Mouse (Mus musculus) liver, embryonic 12.5 days (tissue): ENCODE measurements around the gene Sult2b1. TPM values are rescaled to one million over a fixed set of nuclear protein-coding genes. Genes with fewer than 3 reads are reported as not detected.
A peak's percentile ranks its signal among the peaks of the same experiment; 100 is the strongest.

Experiments
- ATAC-seq: fragments of 200-750 bp; cut with Nextera tagmentation; 2 replicates; pipeline ENCODE4 v1.8.0; 2017; ENCODE audit warnings: moderate number of reproducible peaks, mild to moderate bottlenecking, moderate library complexity
- H3K27ac ChIP-seq: fragments of 300-500 bp; sonication (generic); 2 replicates; pipeline ENCODE4 v1.5.1; 2016; ENCODE audit warnings: mild to moderate bottlenecking
- H3K27me3 ChIP-seq: fragments of 300-500 bp; sonication (generic); replicated peaks from 2 replicates; pipeline ENCODE4 v1.6.1; 2016; ENCODE audit warnings: mild to moderate bottlenecking, moderate library complexity
- H3K36me3 ChIP-seq: fragments of 300-500 bp; sonication (generic); 2 replicates; pipeline ENCODE4 v1.6.1; 2016; ENCODE audit warnings: mild to moderate bottlenecking, moderate library complexity
- H3K4me1 ChIP-seq: fragments of 300-500 bp; sonication (generic); 2 replicates; pipeline ENCODE4 v1.6.1; 2016
- H3K4me2 ChIP-seq: fragments of 300-500 bp; sonication (generic); 2 replicates; pipeline ENCODE4 v1.6.1; 2016; ENCODE audit warnings: mild to moderate bottlenecking, moderate library complexity
- H3K4me3 ChIP-seq: fragments of 300-500 bp; sonication (generic); 2 replicates; pipeline ENCODE4 v1.5.1; 2016; ENCODE audit warnings: mild to moderate bottlenecking, moderate library complexity
- H3K9ac ChIP-seq: fragments of 300-500 bp; sonication (generic); 2 replicates; pipeline ENCODE4 v1.6.1; 2016; ENCODE audit warnings: mild to moderate bottlenecking, moderate library complexity
- H3K9me3 ChIP-seq: fragments of 300-500 bp; sonication (generic); replicated peaks from 2 replicates; pipeline ENCODE4 v1.6.1; 2016; ENCODE audit warnings: mild to moderate bottlenecking, moderate library complexity
- WGBS: fragments of 180-500 bp; shearing (Covaris S2); methylation state at CpG from one replicate; pipeline ENCODE4 v1.1.7; 2016; ENCODE audit not compliant: insufficient replicate concordance; 5-methylcytosine and 5-hydroxymethylcytosine counted together
- polyA plus RNA-seq: library from polyadenylated mRNA; unstranded; fragments of >200 nt; fragmentation: Nextera tagmentation; extraction: Ambion mirVana; gene quantifications from 2 replicates; pipeline ENCODE4 v1.2.1, GENCODE M21; 2016

Sult2b1 gene
- polyA plus RNA-seq, 1 experiment from 2014 or later = 0.81 TPM

DNA sequence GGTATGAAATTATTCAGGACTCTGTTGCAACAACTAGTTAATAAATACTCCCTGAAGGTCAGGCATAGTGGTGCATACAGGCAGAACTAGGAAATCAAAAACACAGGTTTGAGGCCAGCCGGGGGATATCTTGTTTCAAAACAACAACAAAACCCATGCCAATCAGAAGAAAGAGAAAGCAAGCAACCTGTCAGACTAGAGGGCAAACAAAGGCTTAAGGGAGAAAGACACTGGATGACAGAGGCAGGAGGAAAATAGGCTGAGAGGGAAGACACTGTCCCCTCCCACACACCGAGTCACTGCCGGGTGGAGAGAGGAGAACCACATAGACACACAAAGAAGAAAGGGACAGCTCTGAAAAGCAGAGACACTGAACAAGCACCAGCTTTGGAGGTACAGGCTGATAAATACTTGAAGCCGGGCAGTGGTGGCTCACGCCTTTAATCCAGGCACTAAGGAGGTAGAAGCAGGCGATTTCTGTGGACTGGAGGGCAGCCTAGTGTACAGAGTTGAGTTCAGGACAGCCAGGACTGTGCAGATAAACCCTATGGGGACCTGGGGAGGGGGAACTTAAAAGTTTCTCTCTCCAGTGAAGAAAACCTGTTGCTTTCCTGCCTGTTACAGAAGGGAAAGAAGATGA, 70.5 kb downstream of the Sult2b1 start:
- peaks cover 51% of the 10 kb centered on the region for H3K4me1 ChIP-seq
- WGBS = 71% methylated on average over 6 of the region's 6 CpGs
- peak overlapping the region; percentile 76 for H3K27ac ChIP-seq
- H3K4me2 ChIP-seq = peak overlapping the region; percentile 96
- peak overlapping the region; percentile 80 for H3K4me3 ChIP-seq
- H3K9me3 ChIP-seq = no peaks in the 10 kb centered on the region
- H3K9ac ChIP-seq = peak overlapping the region; percentile 74
- no peaks in the 10 kb centered on the region for H3K27me3 ChIP-seq
- peaks cover 51% of the 10 kb centered on the region for H3K36me3 ChIP-seq
- no peak for ATAC-seq

DNA sequence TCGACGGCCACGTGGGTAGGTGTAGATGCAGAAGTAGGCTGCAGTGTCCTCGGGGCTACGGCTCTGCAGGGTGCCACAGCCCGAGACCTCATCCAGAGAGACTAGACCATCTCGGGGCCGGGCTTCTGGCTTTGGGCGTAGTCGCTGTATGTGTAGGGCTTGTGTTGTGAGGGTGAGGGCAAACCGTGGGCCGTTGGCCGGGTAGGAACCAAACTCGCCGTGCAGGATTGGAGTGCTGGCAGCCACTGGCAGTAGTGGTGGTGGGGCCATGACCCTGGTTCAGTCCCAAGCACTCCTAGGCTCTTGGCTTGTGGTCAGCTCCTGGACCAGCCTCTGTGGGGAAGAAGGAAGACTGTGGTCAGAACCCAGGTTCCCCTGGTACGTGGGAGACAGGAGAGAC, 71.1 kb downstream of the Sult2b1 start:
- Histone ChIP-seq H3K27me3 (no peaks in the 10 kb centered on the region), H3K9me3 (no peaks in the 10 kb centered on the region), H3K4me2 (no peak overlapping the region), H3K9ac (no peak overlapping the region), H3K4me3 (no peak overlapping the region), H3K4me1 (peaks cover 52% of the 10 kb centered on the region), H3K27ac (no peak overlapping the region), H3K36me3 (peaks cover 48% of the 10 kb centered on the region)
- ATAC-seq = no peak
- 84% methylated on average over 16 of the region's 16 CpGs for WGBS

DNA sequence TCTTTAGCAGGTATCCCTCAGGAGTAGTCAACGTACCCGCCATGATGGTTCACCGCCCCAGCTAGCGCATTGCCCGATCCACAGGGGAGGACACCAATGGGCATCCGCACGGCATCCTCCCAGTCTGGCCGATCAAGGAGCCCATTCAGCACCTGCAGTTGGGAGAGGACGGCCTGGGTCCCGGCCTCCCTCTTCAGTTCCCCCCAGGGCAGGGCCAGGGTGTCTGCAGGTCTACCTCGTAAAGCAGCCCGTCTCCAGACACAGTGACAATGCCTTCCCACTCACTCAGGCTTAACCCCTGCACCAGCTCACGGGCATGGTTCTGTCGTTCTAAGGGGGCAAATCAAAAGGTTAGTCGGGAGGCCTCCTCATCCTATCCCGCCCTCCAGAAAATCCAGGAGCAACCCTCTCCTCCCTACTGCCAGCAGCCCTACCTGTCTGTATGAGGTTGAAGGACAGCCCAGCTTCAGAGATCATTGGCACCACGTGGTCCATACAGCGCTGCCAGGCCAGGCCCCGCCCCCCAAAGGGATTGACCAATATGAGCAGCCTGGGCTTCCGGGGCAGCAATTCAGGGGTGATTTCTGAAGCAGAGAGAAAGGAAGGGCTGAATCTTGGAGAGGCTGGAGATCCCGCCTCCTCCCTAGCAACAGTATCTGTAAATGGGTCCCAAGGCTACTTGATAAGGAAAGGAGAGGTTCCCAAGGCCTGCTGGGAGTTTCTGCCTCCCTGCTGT, 72.3 kb downstream of the Sult2b1 start:
- Histone ChIP-seq H3K4me1 (peaks cover 63% of the 10 kb centered on the region), H3K36me3 (peaks cover 48% of the 10 kb centered on the region), H3K4me3 (no peak overlapping the region), H3K9ac (no peak overlapping the region), H3K27ac (no peak overlapping the region), H3K27me3 (no peaks in the 10 kb centered on the region), H3K9me3 (no peaks in the 10 kb centered on the region), H3K4me2 (no peak overlapping the region)
- WGBS = 82% methylated on average over 21 of the region's 21 CpGs
- ATAC-seq = no peak

DNA sequence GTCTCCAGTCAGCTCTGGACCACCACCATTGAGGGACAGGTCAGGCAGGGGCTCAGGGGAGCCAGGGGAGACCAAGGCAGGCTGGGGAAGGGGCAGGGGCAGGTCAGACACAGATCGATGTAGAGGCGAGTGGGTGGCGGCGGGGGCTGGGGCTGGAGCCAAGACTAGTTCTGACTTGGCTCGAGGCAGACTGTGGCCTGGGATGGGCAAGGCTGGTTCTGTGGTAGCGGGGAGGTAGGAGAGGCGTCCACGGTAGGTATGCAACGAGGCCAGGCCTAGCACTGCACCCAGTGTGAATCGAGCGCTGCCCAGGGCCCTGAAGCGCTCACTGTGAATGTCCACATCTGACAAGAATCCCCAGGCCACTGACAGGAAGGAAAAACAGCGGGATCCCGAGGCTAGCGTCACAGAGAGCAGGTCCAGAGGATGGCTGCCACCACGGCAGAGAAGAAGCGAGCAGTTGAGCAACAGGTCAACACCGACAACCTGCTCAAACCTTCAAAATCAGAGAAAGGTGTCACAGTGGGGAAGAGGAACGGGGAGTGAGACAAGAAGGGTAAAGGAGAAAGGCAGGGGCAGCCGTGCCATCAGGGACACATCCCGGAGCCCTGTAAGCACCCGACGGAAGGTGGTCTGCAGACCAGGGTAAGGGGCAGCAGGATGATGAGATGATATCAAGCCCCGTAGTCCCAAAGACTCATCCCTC, 73.0 kb downstream of the Sult2b1 start:
- Histone ChIP-seq H3K27ac (no peak overlapping the region), H3K36me3 (peaks cover 48% of the 10 kb centered on the region), H3K27me3 (no peaks in the 10 kb centered on the region), H3K4me1 (peaks cover 63% of the 10 kb centered on the region), H3K9ac (no peak overlapping the region), H3K4me3 (no peak overlapping the region), H3K4me2 (no peak overlapping the region), H3K9me3 (no peaks in the 10 kb centered on the region)
- WGBS = 89% methylated on average over 24 of the region's 24 CpGs
- ATAC-seq = no peak

DNA sequence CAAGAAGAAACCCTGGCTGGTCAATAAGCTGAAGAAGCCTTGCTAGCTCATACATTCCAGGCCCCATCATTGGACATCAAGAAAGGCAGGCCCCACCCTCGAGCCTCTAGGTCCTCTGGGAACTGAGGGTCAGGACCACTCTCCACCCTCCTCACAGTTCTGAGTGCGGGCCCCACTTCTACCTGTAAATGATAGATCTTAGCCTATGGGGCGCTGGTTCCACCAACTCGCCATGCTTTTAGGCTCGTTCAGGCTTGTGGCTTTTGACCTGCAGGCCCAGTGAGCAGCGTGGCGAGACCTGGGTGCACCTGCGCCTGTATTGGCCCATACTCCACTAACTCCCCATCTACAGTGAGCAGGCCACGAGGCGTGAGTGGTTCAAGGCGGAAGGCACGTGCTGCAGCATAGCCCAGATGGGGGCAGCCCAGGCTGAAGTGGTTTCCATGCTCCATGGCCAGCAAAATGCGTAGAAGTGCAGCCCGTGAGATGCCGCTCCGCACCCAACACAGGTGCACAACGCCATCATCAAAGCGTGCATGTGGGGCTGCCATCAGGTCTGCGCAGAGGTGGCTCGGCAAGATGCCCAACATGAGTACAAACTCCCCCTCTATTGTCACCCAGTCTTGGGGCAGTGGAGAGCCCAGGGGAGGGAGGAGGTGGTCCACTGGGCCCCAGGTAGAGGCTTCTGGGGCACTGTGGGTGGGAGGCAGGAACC, 73.8 kb downstream of the Sult2b1 start:
- Histone ChIP-seq H3K27ac (no peak overlapping the region), H3K9me3 (no peaks in the 10 kb centered on the region), H3K36me3 (peaks cover 48% of the 10 kb centered on the region), H3K9ac (no peak overlapping the region), H3K4me1 (peaks cover 63% of the 10 kb centered on the region), H3K4me3 (no peak overlapping the region), H3K27me3 (no peaks in the 10 kb centered on the region), H3K4me2 (no peak overlapping the region)
- ATAC-seq = no peak
- WGBS = 89% methylated on average over 20 of the region's 20 CpGs

DNA sequence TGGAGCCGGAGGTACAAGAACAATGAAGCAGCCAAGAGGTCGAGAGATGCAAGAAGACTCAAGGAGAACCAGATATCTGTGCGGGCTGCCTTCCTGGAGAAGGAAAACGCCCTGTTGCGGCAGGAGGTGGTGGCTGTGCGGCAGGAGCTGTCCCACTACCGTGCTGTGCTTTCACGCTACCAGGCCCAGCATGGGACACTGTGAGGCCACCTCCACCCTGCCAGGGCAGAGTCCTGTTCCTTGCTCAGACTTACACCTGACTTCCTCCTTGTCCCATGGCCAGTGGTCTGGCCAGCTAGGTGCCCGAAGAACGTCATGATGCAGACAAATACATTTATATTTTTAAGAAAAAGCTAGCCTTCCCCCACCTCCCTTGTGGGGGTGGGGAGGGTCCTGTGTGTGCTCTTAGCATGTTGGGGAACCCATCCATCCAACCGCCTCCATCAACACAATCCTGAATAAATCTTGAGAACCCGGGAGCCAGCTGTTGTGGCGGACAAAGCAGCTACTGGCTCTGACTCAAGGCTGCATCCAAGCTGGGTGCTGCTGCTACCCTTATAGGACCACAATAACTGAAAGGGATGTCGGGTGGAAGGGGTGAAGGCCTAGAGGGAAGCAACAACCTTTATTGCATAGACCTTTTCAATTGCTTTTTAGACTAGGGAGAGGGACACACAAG, 74.7 kb downstream of the Sult2b1 start:
- H3K36me3 ChIP-seq = peaks cover 48% of the 10 kb centered on the region
- no peak overlapping the region for H3K4me2 ChIP-seq
- H3K9me3 ChIP-seq = no peaks in the 10 kb centered on the region
- 76% methylated on average over 14 of the region's 14 CpGs for WGBS
- no peak overlapping the region for H3K9ac ChIP-seq
- no peak overlapping the region for H3K4me3 ChIP-seq
- H3K27ac ChIP-seq = no peak overlapping the region; the same call in 1 of the 2 replicates
- H3K4me1 ChIP-seq = peaks cover 66% of the 10 kb centered on the region
- ATAC-seq = no peak
- no peaks in the 10 kb centered on the region for H3K27me3 ChIP-seq

DNA sequence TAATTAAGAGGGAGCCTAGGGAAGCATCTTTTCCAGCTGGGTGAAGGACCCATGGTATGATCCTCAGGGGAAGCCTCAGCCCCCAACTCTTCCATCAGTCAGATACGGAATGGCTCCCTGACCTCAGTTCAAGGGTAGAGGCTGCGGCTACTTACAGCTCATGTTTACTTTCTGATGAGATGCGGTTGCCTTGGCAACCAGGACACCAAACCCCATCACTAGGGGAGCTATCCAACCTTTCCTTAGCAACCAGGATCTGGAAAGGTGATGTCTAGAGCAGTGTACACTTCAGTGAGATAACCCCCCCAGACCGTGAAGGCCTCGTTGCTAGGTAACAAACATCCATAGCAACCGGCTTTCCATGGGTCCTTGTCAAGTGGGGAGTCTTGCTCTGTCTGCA, 75.4 kb downstream of the Sult2b1 start:
- H3K4me2 ChIP-seq = no peak overlapping the region
- peaks cover 48% of the 10 kb centered on the region for H3K36me3 ChIP-seq
- WGBS = 57% methylated on average over 6 of the region's 6 CpGs
- H3K4me1 ChIP-seq = peaks cover 66% of the 10 kb centered on the region
- no peaks in the 10 kb centered on the region for H3K27me3 ChIP-seq
- no peaks in the 10 kb centered on the region for H3K9me3 ChIP-seq
- ATAC-seq = no peak
- H3K4me3 ChIP-seq = no peak overlapping the region
- H3K27ac ChIP-seq = no peak overlapping the region
- H3K9ac ChIP-seq = no peak overlapping the region

DNA sequence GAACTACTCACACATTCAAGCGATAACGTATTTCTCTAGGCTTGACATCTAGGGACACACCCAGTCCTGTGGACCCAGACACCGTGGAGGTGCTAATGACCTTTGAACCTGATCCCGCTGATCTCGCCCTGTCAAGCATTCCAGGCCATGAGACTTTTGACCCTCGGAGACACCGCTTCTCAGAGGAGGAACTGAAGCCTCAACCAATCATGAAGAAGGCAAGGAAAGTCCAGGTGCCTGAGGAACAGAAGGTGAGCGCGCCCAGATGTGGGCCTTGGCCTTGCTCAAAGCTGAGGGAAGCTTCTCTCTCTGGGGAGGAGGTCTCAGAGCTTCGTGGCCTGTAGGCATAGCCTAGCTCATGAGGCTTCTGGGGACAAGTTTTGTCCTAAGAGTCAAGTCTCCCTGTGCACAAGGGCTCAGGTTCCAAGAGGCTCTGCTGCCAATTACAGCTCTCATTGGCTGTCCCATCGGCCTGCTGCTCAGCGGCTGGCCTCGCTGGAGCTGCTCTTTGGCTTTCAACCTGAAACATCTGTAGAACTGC, 76.2 kb downstream of the Sult2b1 start:
- Histone ChIP-seq H3K27me3 (peaks cover 5% of the 10 kb centered on the region; the same call in 1 of the 2 replicates), H3K4me2 (peak overlapping the region; percentile 100), H3K4me3 (no peak overlapping the region; the same call in 1 of the 2 replicates), H3K4me1 (peaks cover 66% of the 10 kb centered on the region), H3K36me3 (peaks cover 41% of the 10 kb centered on the region), H3K9ac (no peak overlapping the region), H3K27ac (peak overlapping the region; percentile 18; the same call in 1 of the 2 replicates), H3K9me3 (no peaks in the 10 kb centered on the region)
- WGBS = 39% methylated on average over 13 of the region's 13 CpGs
- ATAC-seq = no peak

DNA sequence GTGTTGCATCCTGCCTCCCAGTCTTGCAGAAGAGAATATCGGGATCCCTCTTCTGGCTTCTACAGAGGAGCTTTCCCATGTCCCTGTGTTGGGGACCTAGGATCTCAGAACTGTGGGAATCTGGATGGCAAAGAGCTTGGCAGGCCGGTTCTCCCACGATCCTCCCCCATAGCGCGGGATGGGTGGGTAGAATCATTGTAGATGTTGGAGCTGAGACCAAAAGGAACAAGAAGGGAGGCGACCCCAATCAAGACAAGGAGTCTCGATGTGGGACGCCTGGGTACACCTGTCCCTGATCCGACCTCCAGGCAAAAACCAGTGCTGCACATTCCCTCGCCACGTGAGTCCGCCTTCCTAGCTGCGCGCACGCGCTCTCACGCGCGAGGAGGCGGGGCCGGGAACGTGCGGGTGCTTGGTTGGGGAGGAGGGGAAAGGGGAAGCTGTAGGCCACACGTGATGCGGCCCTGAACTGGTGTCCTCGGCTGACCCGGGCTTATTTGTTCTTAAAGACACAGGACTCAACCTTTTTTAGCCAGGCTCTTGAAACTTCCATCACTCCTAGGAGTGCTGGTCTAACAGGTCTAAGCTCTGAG, 77.0 kb downstream of the Sult2b1 start:
- Histone ChIP-seq H3K4me2 (peak overlapping the region; percentile 100), H3K9ac (peak overlapping the region; percentile 47), H3K4me1 (peaks cover 60% of the 10 kb centered on the region), H3K9me3 (no peaks in the 10 kb centered on the region), H3K27ac (peak overlapping the region; percentile 77; the same call in 1 of the 2 replicates), H3K4me3 (peak overlapping the region; percentile 71), H3K36me3 (peaks cover 33% of the 10 kb centered on the region), H3K27me3 (peaks cover 13% of the 10 kb centered on the region)
- peak; percentile 5; the same call in 1 of the 2 replicates for ATAC-seq
- under 1% methylated on average over 27 of the region's 27 CpGs for whole genome bisulfite sequencing

DNA sequence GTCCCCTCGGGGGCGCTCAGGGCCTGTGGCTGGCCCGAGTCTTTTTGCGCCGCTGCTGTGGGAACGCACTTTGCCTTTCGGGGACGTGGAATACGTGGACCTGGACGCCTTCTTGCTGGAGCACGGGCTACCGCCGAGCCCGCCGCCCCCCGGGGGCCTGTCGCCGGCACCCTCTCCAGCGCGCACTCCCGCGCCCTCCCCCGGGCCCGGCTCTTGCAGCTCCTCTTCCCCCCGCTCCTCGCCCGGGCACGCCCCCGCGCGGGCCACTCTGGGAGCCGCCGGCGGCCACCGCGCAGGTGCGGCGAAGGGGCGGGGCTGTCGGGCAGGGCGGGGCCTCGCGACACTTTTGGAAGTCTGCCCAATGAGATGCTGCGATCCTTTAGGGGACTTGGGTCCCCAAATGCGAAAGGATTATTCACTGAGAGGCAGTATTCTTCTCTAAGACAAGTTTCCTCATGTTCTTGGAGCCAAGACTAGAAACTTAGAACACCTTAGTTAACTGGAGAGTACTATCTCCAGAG, 77.7 kb downstream of the Sult2b1 start:
- Histone ChIP-seq H3K27ac (peak overlapping the region; percentile 77), H3K27me3 (peaks cover 18% of the 10 kb centered on the region), H3K9me3 (no peaks in the 10 kb centered on the region), H3K4me2 (peak overlapping the region; percentile 100), H3K36me3 (peaks cover 26% of the 10 kb centered on the region), H3K4me1 (peaks cover 58% of the 10 kb centered on the region), H3K4me3 (peak overlapping the region; percentile 71), H3K9ac (peak overlapping the region; percentile 81)
- 1% methylated on average over 41 of the region's 45 CpGs for WGBS
- ATAC-seq = peak; percentile 41; the same call in 1 of the 2 replicates
